Mouse (Mus musculus): ENCODE results near the gene Maml2. TPM values are rescaled to one million over a fixed set of nuclear protein-coding genes. Genes with fewer than 3 reads are reported as not detected.

The Maml2 gene
- polyA plus RNA-seq, 1 experiment, result 12.3 TPM

- 81% methylated on average over 13 of the region's 13 CpGs for WGBS
- Histone ChIP-seq H3K27ac (ENCODE audit: insufficient read depth, low read length) (no peak overlapping the region), H3K27me3 (ENCODE audit: control insufficient read depth, insufficient read depth, low read length) (no peaks in the 10 kb centered on the region), H3K4me1 (ENCODE audit: control insufficient read depth, insufficient read depth, low read length) (no peaks in the 10 kb centered on the region), H3K4me3 (replicated peaks; ENCODE audit: insufficient read depth, low read depth, low read length) (no peak overlapping the region)
- no peak for DNase-seq
- TF ChIP-seq CTCF (IDR thresholded peaks at IDR 0.05; ENCODE audit: borderline replicate concordance, insufficient read depth, low read depth, low read length), result no peak
- no peak for TF ChIP-seq POLR2A (IDR thresholded peaks at IDR 0.05; ENCODE audit: borderline replicate concordance, insufficient read depth, low read length)
These were observed 144.4 kb downstream of the Maml2 start for GRCm38 (mm10) chr9:13442012-13442735.

GRCm38 (mm10) chr9:13443484-13444211 is 145.9 kb downstream of the Maml2 start:
- Histone ChIP-seq H3K4me1 (ENCODE audit: control insufficient read depth, insufficient read depth, low read length) (peaks cover 4% of the 10 kb centered on the region; the same call in 1 of the 2 replicates), H3K27ac (ENCODE audit: insufficient read depth, low read length) (no peak overlapping the region), H3K27me3 (ENCODE audit: control insufficient read depth, insufficient read depth, low read length) (no peaks in the 10 kb centered on the region), H3K4me3 (replicated peaks; ENCODE audit: insufficient read depth, low read depth, low read length) (no peak overlapping the region)
- DNase-seq, result no peak
- WGBS, result 64% methylated on average over 1 of the region's 1 CpGs
- TF ChIP-seq CTCF (IDR thresholded peaks at IDR 0.05; ENCODE audit: borderline replicate concordance, insufficient read depth, low read depth, low read length) (no peak), POLR2A (IDR thresholded peaks at IDR 0.05; ENCODE audit: borderline replicate concordance, insufficient read depth, low read length) (no peak)

GRCm38 (mm10) chr9:13446236-13446635 is 148.5 kb downstream of the Maml2 start:
- no peak for DNase-seq
- Histone ChIP-seq H3K4me3 (replicated peaks; ENCODE audit: insufficient read depth, low read depth, low read length) (no peak overlapping the region), H3K27ac (ENCODE audit: insufficient read depth, low read length) (no peak overlapping the region), H3K4me1 (ENCODE audit: control insufficient read depth, insufficient read depth, low read length) (peaks cover 5% of the 10 kb centered on the region; the same call in 1 of the 2 replicates), H3K27me3 (ENCODE audit: control insufficient read depth, insufficient read depth, low read length) (no peaks in the 10 kb centered on the region)
- WGBS, result 92% methylated on average over 1 of the region's 1 CpGs
- TF ChIP-seq POLR2A (IDR thresholded peaks at IDR 0.05; ENCODE audit: borderline replicate concordance, insufficient read depth, low read length), result no peak

GRCm38 (mm10) chr9:13446703-13447285 is 149.0 kb downstream of the Maml2 start, which contains the start of gene Gm17571:
Gene Gm17571 (minus strand): TSS chr9:13446753.
- TF ChIP-seq POLR2A (IDR thresholded peaks at IDR 0.05; ENCODE audit: borderline replicate concordance, insufficient read depth, low read length), result no peak
- no peak for TF ChIP-seq CTCF (IDR thresholded peaks at IDR 0.05; ENCODE audit: borderline replicate concordance, insufficient read depth, low read depth, low read length)
- Histone ChIP-seq H3K4me3 (replicated peaks; ENCODE audit: insufficient read depth, low read depth, low read length) (no peak within 1 kb of the TSS), H3K4me1 (ENCODE audit: control insufficient read depth, insufficient read depth, low read length) (peaks cover 5% of the 10 kb centered on the region; the same call in 1 of the 2 replicates), H3K27ac (ENCODE audit: insufficient read depth, low read length) (no peak within 1 kb of the TSS), H3K27me3 (ENCODE audit: control insufficient read depth, insufficient read depth, low read length) (no peaks in the 10 kb centered on the region)
- WGBS, result 91% methylated on average over 4 of the region's 4 CpGs
- DNase-seq, result no peak

GRCm38 (mm10) chr9:13448716-13449115 is 151.0 kb downstream of the Maml2 start:
- H3K27me3 ChIP-seq (ENCODE audit: control insufficient read depth, insufficient read depth, low read length), result no peaks in the 10 kb centered on the region
- no peak overlapping the region for H3K27ac ChIP-seq (ENCODE audit: insufficient read depth, low read length)
- DNase-seq, result no peak
- H3K4me3 ChIP-seq (replicated peaks; ENCODE audit: insufficient read depth, low read depth, low read length), result no peak overlapping the region
- peaks cover 5% of the 10 kb centered on the region; the same call in 1 of the 2 replicates for H3K4me1 ChIP-seq (ENCODE audit: control insufficient read depth, insufficient read depth, low read length)
- TF ChIP-seq POLR2A (IDR thresholded peaks at IDR 0.05; ENCODE audit: borderline replicate concordance, insufficient read depth, low read length) (no peak), CTCF (IDR thresholded peaks at IDR 0.05; ENCODE audit: borderline replicate concordance, insufficient read depth, low read depth, low read length) (no peak)
- WGBS, result 78% methylated on average over 3 of the region's 3 CpGs

- no peak for DNase-seq
These were observed 156.9 kb downstream of the Maml2 start for GRCm38 (mm10) chr9:13454651-13455123.

GRCm38 (mm10) chr9:13455231-13455630 is 157.5 kb downstream of the Maml2 start:
- 46% methylated on average over 1 of the region's 1 CpGs for WGBS
- TF ChIP-seq POLR2A (IDR thresholded peaks at IDR 0.05; ENCODE audit: borderline replicate concordance, insufficient read depth, low read length) (no peak), CTCF (IDR thresholded peaks at IDR 0.05; ENCODE audit: borderline replicate concordance, insufficient read depth, low read depth, low read length) (no peak)
- H3K4me1 ChIP-seq (ENCODE audit: control insufficient read depth, insufficient read depth, low read length), result peaks cover 3% of the 10 kb centered on the region; the same call in 1 of the 2 replicates
- H3K27ac ChIP-seq (ENCODE audit: insufficient read depth, low read length), result no peak overlapping the region
- no peaks in the 10 kb centered on the region for H3K27me3 ChIP-seq (ENCODE audit: control insufficient read depth, insufficient read depth, low read length)
- H3K4me3 ChIP-seq (replicated peaks; ENCODE audit: insufficient read depth, low read depth, low read length), result no peak overlapping the region
- no peak for DNase-seq

More at GRCm38 (mm10) chr9:13454651-13455123, 156.9 kb downstream of the Maml2 start:
- WGBS, result 51% methylated on average over 7 of the region's 7 CpGs
- no peaks in the 10 kb centered on the region for H3K27me3 ChIP-seq (ENCODE audit: control insufficient read depth, insufficient read depth, low read length)
- TF ChIP-seq POLR2A (IDR thresholded peaks at IDR 0.05; ENCODE audit: borderline replicate concordance, insufficient read depth, low read length), result no peak
- no peak for TF ChIP-seq CTCF (IDR thresholded peaks at IDR 0.05; ENCODE audit: borderline replicate concordance, insufficient read depth, low read depth, low read length)
- no peak overlapping the region for H3K4me3 ChIP-seq (replicated peaks; ENCODE audit: insufficient read depth, low read depth, low read length)
- H3K4me1 ChIP-seq (ENCODE audit: control insufficient read depth, insufficient read depth, low read length), result peaks cover 3% of the 10 kb centered on the region; the same call in 1 of the 2 replicates
- H3K27ac ChIP-seq (ENCODE audit: insufficient read depth, low read length), result no peak overlapping the region
